Mouse (Mus musculus) lung, postnatal 0 days (tissue): ENCODE measurements around the gene Lgals9.

Source experiments
- CTCF ChIP-seq: IDR thresholded peaks from 2 replicates; pipeline ENCODE4 v1.5.1; 2016; ENCODE audit warnings: antibody characterized with exemption, mild to moderate bottlenecking
- EP300 ChIP-seq: IDR thresholded peaks from 2 replicates; pipeline ENCODE4 v1.6.1; 2016; ENCODE audit warnings: antibody characterized with exemption, mild to moderate bottlenecking, control low read depth

DNA sequence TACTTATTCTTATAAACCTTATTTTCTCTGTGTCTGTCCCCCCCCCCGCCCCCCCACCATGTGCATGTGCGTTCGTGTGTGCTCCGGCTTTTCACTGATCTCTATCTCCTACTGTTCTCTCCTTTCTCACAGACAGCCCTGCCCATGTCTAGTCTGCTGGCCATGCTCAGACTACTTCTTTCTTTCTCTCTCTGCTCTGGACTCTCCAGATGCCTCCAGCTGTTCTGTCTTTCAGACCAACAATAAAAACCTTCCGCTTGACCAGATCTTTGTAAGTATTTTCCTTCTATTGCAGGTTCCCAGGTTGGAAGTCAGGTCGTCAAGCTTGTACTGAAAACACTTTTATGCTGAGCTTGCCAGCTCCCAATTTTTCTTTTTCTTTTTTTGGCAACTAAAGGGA is 14.4 kb upstream of the Lgals9 start:
- TF ChIP-seq CTCF (no peak), EP300 (no peak)
